Comparison of ENCODE assay signal across 11 mouse cellular contexts in the genomic region with DNA sequence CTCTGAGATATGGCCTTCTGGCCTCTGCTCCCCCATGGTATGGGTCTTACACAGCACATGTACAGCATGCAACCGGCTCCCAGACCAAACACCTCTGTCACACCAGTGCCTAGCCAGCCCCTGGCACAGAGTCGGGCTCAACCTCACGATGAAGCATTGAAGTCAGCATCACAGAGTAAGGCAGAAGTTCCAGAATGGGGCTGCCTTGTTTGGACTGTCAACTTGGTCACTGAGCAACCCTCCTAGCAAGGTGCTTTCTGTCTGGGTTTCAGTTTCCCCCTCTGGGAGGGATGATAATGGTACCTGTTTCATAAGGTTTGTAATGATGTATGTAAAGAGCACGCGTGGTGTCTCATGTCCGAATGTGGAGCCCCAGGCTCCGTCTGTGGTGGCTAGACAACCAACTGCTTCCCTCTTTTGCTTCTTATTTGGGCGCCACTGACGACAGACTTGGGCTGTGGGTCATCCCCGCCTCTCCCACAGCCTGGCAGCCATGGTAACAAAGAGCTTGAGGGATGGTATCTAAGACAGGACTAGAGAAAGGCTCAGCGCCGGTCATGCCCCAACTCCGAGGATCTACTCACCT. TPM values are rescaled to one million over a fixed set of nuclear protein-coding genes. Genes with fewer than 3 reads are reported as not detected.
DNase-seq lines count a peak whose midpoint lies in the region; ATAC-seq and TF ChIP-seq lines count a peak whose summit lies in the region.
"Had no signal": no experiment of that assay in that cellular context is flagged by ENCODE, and none has a peak within 500 bp of the region (broad histone marks: within the 10 kb centered on the region; RNA-seq: fewer than 3 reads in every experiment).

No protein-coding gene starts in this region.

- no peak for DNase-seq in intestine, embryonic 14.5 days (ENCODE audit: low spot score)
- no peak for DNase-seq in embryonic facial prominence, embryonic 10.5 days (ENCODE audit: low spot score)
- no peak for DNase-seq in spleen, adult 12 weeks (ENCODE audit: low spot score)
- DNase-seq in gastrocnemius, postnatal 10 days, result no peak
- no peak for DNase-seq in kidney, adult 18-20 months
- DNase-seq: gastrocnemius, postnatal 14 days; kidney, postnatal 10 days had no signal

- ATAC-seq in intestine, embryonic 14.5 days (replicated peaks; ENCODE audit: low FRiP score, low TSS enrichment, low read depth), result no peak
- no peak for ATAC-seq in intestine, embryonic 16.5 days
- no peak for ATAC-seq in intestine, postnatal 0 days
- no peak for ATAC-seq in neural tube, embryonic 14.5 days (ENCODE audit: low read depth)

- no peak for TF ChIP-seq CTCF in intestine, postnatal 0 days (IDR thresholded peaks at IDR 0.05; ENCODE audit: low read depth)

- 0 out of 2 replicates have a peak overlapping the region, but pooled peaks have one; percentile 50 for H3K4me2 ChIP-seq in intestine, embryonic 14.5 days (ENCODE audit: low read length)
- no peak overlapping the region for H3K4me2 ChIP-seq in intestine, embryonic 16.5 days (ENCODE audit: low read depth, low read length)
- peak overlapping the region; percentile 97; the same call in 1 of the 2 replicates for H3K4me2 ChIP-seq in intestine, postnatal 0 days (replicated peaks; ENCODE audit: low read depth)
- H3K4me2 ChIP-seq in neural tube, embryonic 14.5 days (ENCODE audit: low read depth, low read length), result peak overlapping the region; percentile 80

- H3K4me1 ChIP-seq in intestine, embryonic 14.5 days (replicated peaks; ENCODE audit: control insufficient read depth, insufficient read depth, low read length), result peaks cover 46% of the 10 kb centered on the region
- peaks cover 39% of the 10 kb centered on the region for H3K4me1 ChIP-seq in intestine, embryonic 16.5 days (ENCODE audit: control insufficient read depth, insufficient read depth, low read length)
- peaks cover 78% of the 10 kb centered on the region for H3K4me1 ChIP-seq in embryonic facial prominence, embryonic 10.5 days
- H3K4me1 ChIP-seq in intestine, postnatal 0 days (replicated peaks; ENCODE audit: control insufficient read depth, insufficient read depth, low read length), result 0 out of 2 replicates have a peak, but pooled peaks cover 5% of the 10 kb centered on the region
- peaks cover 17% of the 10 kb centered on the region for H3K4me1 ChIP-seq in neural tube, embryonic 14.5 days (ENCODE audit: control insufficient read depth, insufficient read depth, low read length)

- WGBS in intestine, embryonic 14.5 days, result 57% methylated on average over 13 of the region's 13 CpGs
- 54% methylated on average over 13 of the region's 13 CpGs for WGBS in intestine, embryonic 16.5 days
- 45% methylated on average over 13 of the region's 13 CpGs for WGBS in embryonic facial prominence, embryonic 10.5 days
- WGBS in intestine, postnatal 0 days, result 63% methylated on average over 13 of the region's 13 CpGs
- WGBS in neural tube, embryonic 14.5 days, result 45% methylated on average over 13 of the region's 13 CpGs

- no peak overlapping the region for H3K9ac ChIP-seq in intestine, embryonic 14.5 days (ENCODE audit: low read length)
- H3K9ac ChIP-seq in intestine, embryonic 16.5 days (ENCODE audit: low read depth, low read length), result no peak overlapping the region
- H3K9ac ChIP-seq in intestine, postnatal 0 days (ENCODE audit: low read depth, low read length), result no peak overlapping the region
- no peak overlapping the region for H3K9ac ChIP-seq in neural tube, embryonic 14.5 days (replicated peaks; ENCODE audit: low read depth, low read length)
- H3K9ac ChIP-seq: liver, embryonic 14.5 days had no signal

- H3K27me3 ChIP-seq in intestine, embryonic 14.5 days (replicated peaks; ENCODE audit: control insufficient read depth, insufficient read depth, low read length), result peaks cover 8% of the 10 kb centered on the region; the same call in 1 of the 2 replicates
- H3K27me3 ChIP-seq in intestine, embryonic 16.5 days (replicated peaks; ENCODE audit: control insufficient read depth, insufficient read depth, low read length), result no peaks in the 10 kb centered on the region
- H3K27me3 ChIP-seq in embryonic facial prominence, embryonic 10.5 days (replicated peaks; ENCODE audit: low read depth, poor library complexity, severe bottlenecking), result peaks cover 38% of the 10 kb centered on the region
- no peaks in the 10 kb centered on the region for H3K27me3 ChIP-seq in intestine, postnatal 0 days (replicated peaks; ENCODE audit: control insufficient read depth, insufficient read depth, low read length)
- no peaks in the 10 kb centered on the region; the same call in 1 of the 2 replicates for H3K27me3 ChIP-seq in neural tube, embryonic 14.5 days (ENCODE audit: control insufficient read depth, insufficient read depth, low read length)

- H3K36me3 ChIP-seq in intestine, embryonic 14.5 days (ENCODE audit: control insufficient read depth, insufficient read depth, low read length), result no peaks in the 10 kb centered on the region
- no peaks in the 10 kb centered on the region for H3K36me3 ChIP-seq in intestine, embryonic 16.5 days (ENCODE audit: control insufficient read depth, insufficient read depth, low read length)
- peaks cover 6% of the 10 kb centered on the region; the same call in 1 of the 2 replicates for H3K36me3 ChIP-seq in embryonic facial prominence, embryonic 10.5 days (replicated peaks)
- H3K36me3 ChIP-seq in intestine, postnatal 0 days (ENCODE audit: control insufficient read depth, insufficient read depth), result no peaks in the 10 kb centered on the region
- H3K36me3 ChIP-seq in neural tube, embryonic 14.5 days (ENCODE audit: control insufficient read depth, insufficient read depth, low read length), result no peaks in the 10 kb centered on the region

- H3K9me3 ChIP-seq in intestine, embryonic 14.5 days (ENCODE audit: control insufficient read depth, low read length), result no peaks in the 10 kb centered on the region
- H3K9me3 ChIP-seq in intestine, embryonic 16.5 days (ENCODE audit: control insufficient read depth, low read length), result no peaks in the 10 kb centered on the region
- H3K9me3 ChIP-seq in embryonic facial prominence, embryonic 10.5 days, result no peaks in the 10 kb centered on the region
- no peaks in the 10 kb centered on the region for H3K9me3 ChIP-seq in intestine, postnatal 0 days (ENCODE audit: control insufficient read depth)
- H3K9me3 ChIP-seq in neural tube, embryonic 14.5 days (ENCODE audit: control insufficient read depth, low read length), result no peaks in the 10 kb centered on the region

- H3K27ac ChIP-seq in intestine, embryonic 14.5 days (ENCODE audit: low read depth), result no peak overlapping the region
- no peak overlapping the region for H3K27ac ChIP-seq in intestine, embryonic 16.5 days (ENCODE audit: low read length)
- H3K27ac ChIP-seq in embryonic facial prominence, embryonic 10.5 days (replicated peaks), result 0 out of 2 replicates have a peak overlapping the region, but pooled peaks have one; percentile 86
- no peak overlapping the region for H3K27ac ChIP-seq in intestine, postnatal 0 days (ENCODE audit: low read depth, low read length)
- H3K27ac ChIP-seq in neural tube, embryonic 14.5 days (ENCODE audit: low read depth, low read length), result no peak overlapping the region
- H3K27ac ChIP-seq: liver, embryonic 14.5 days had no signal

- no peak overlapping the region for H3K4me3 ChIP-seq in intestine, embryonic 14.5 days (ENCODE audit: low read depth, low read length)
- H3K4me3 ChIP-seq in intestine, embryonic 16.5 days (ENCODE audit: low read length), result no peak overlapping the region
- H3K4me3 ChIP-seq in embryonic facial prominence, embryonic 10.5 days, result peak overlapping the region; percentile 71; the same call in 1 of the 2 replicates
- no peak overlapping the region for H3K4me3 ChIP-seq in intestine, postnatal 0 days (ENCODE audit: low read depth, low read length)
- H3K4me3 ChIP-seq in neural tube, embryonic 14.5 days (ENCODE audit: low read depth, low read length), result no peak overlapping the region; the same call in 1 of the 2 replicates

RNA-seq across cellular contexts. Expression of a gene that starts 1.0 kb away (rescaled TPM):
- 3.5 and 4.2 TPM in 2 replicates for polyA plus RNA-seq in intestine, embryonic 14.5 days (2014; fragmentation: Nextera tagmentation; extraction: Ambion mirVana)
- 2.3 and 2.8 TPM in 2 replicates for polyA plus RNA-seq in intestine, embryonic 16.5 days (2015; fragmentation: Nextera tagmentation; extraction: Ambion mirVana)
- 5.3 and 6.7 TPM in 2 replicates for polyA plus RNA-seq in embryonic facial prominence, embryonic 10.5 days (2016; fragmentation: Nextera tagmentation; extraction: Ambion mirVana)
- 1.7 and 2.0 TPM in 2 replicates for polyA plus RNA-seq in intestine, postnatal 0 days (2015; fragmentation: Nextera tagmentation; extraction: Ambion mirVana)
- 1.0 and 2.4 TPM in 2 replicates for polyA plus RNA-seq in neural tube, embryonic 14.5 days (2014; fragmentation: Nextera tagmentation; extraction: Ambion mirVana)
- 10 to 100 TPM in 1 of 2 experiments, 1 to 10 TPM in 1; 9.0 to 11.5 TPM for total RNA-seq in gastrocnemius, postnatal 10 days (2021)

RNA-seq across cellular contexts. Expression of a gene that starts 31.1 kb away (rescaled TPM):
- 6.4 and 6.9 TPM in 2 replicates for polyA plus RNA-seq in intestine, embryonic 14.5 days (2014; fragmentation: Nextera tagmentation; extraction: Ambion mirVana)
- polyA plus RNA-seq in intestine, embryonic 16.5 days (2015; fragmentation: Nextera tagmentation; extraction: Ambion mirVana), result 8.6 and 10.0 TPM in 2 replicates
- polyA plus RNA-seq in embryonic facial prominence, embryonic 10.5 days (2016; fragmentation: Nextera tagmentation; extraction: Ambion mirVana), result 4.7 and 5.3 TPM in 2 replicates
- 5.9 and 10.0 TPM in 2 replicates for polyA plus RNA-seq in intestine, postnatal 0 days (2015; fragmentation: Nextera tagmentation; extraction: Ambion mirVana)
- polyA plus RNA-seq in neural tube, embryonic 14.5 days (2014; fragmentation: Nextera tagmentation; extraction: Ambion mirVana), result 4.8 and 5.3 TPM in 2 replicates
- total RNA-seq in gastrocnemius, postnatal 10 days (2021), result 10 to 100 TPM; 22.5 to 23.1 TPM

RNA-seq across cellular contexts. Expression of a gene that starts 49.1 kb away (rescaled TPM):
- polyA plus RNA-seq in intestine, embryonic 14.5 days (2014; fragmentation: Nextera tagmentation; extraction: Ambion mirVana), result 12.5 and 12.6 TPM in 2 replicates
- 10.4 and 11.0 TPM in 2 replicates for polyA plus RNA-seq in intestine, embryonic 16.5 days (2015; fragmentation: Nextera tagmentation; extraction: Ambion mirVana)
- 5.5 and 6.2 TPM in 2 replicates for polyA plus RNA-seq in embryonic facial prominence, embryonic 10.5 days (2016; fragmentation: Nextera tagmentation; extraction: Ambion mirVana)
- polyA plus RNA-seq in intestine, postnatal 0 days (2015; fragmentation: Nextera tagmentation; extraction: Ambion mirVana), result 6.0 and 6.8 TPM in 2 replicates
- 27.6 and 28.0 TPM in 2 replicates for polyA plus RNA-seq in neural tube, embryonic 14.5 days (2014; fragmentation: Nextera tagmentation; extraction: Ambion mirVana)
- 10 to 100 TPM; 21.7 to 22.4 TPM for total RNA-seq in gastrocnemius, postnatal 10 days (2021)
